ENCODE assay signal across 8 mouse cellular contexts in genomic region chr5:142819385-142820275, GRCm38 (mm10). TPM values are rescaled to one million over a fixed set of nuclear protein-coding genes. Genes with fewer than 3 reads are reported as not detected.
DNase-seq lines count a peak whose midpoint lies in the region; ATAC-seq and TF ChIP-seq lines count a peak whose summit lies in the region.

No protein-coding gene starts in this region.

- peak; percentile 36 for ATAC-seq in forebrain, embryonic 14.5 days
- ATAC-seq in liver, embryonic 16.5 days (ENCODE audit: low read depth): no peak
- no peak for ATAC-seq in activated CD4-positive, CD25-positive, alpha-beta regulatory T cell, adult 4 months

- TF ChIP-seq EP300 in ES-Bruce4 (IDR thresholded peaks at IDR 0.05; ENCODE audit: insufficient read depth, low read depth, low read length): no peak

- TF ChIP-seq POLR2A in ES-Bruce4 (IDR thresholded peaks at IDR 0.05; ENCODE audit: insufficient read depth, low read length): no peak
- TF ChIP-seq POLR2A in bone marrow macrophage, adult 2 months (IDR thresholded peaks at IDR 0.05; ENCODE audit: borderline replicate concordance, low read depth, low read length): no peak

- H3K4me3 ChIP-seq in ES-Bruce4 (ENCODE audit: low read depth, low read length): peak overlapping the region; percentile 69
- peak overlapping the region; percentile 85 for H3K4me3 ChIP-seq in bone marrow macrophage, adult 2 months (ENCODE audit: insufficient read depth, low read length)
- H3K4me3 ChIP-seq in forebrain, embryonic 14.5 days (ENCODE audit: low read depth, low read length): peak overlapping the region; percentile 62
- peak overlapping the region; percentile 66 for H3K4me3 ChIP-seq in liver, embryonic 16.5 days (ENCODE audit: low read depth, low read length)

- intact Hi-C loops in heart, postnatal 14 days (cut with DNase I): loop anchor here (2.0 to 5.0 kb wide), 2 partner anchors 21 to 52 kb away; no protein-coding TSS in a partner anchor

- peak overlapping the region; percentile 73 for H3K9ac ChIP-seq in ES-Bruce4 (ENCODE audit: low read depth, poor library complexity, severe bottlenecking)
- H3K9ac ChIP-seq in forebrain, embryonic 14.5 days (ENCODE audit: low read length): peak overlapping the region; percentile 99
- peak overlapping the region; percentile 63 for H3K9ac ChIP-seq in liver, embryonic 16.5 days (ENCODE audit: low read depth, low read length)

- no peaks in the 10 kb centered on the region for H3K36me3 ChIP-seq in ES-Bruce4 (ENCODE audit: control insufficient read depth, insufficient read depth, low read length, poor library complexity, severe bottlenecking)
- peaks cover 5% of the 10 kb centered on the region for H3K36me3 ChIP-seq in forebrain, embryonic 14.5 days (ENCODE audit: control insufficient read depth, insufficient read depth, low read length)
- no peaks in the 10 kb centered on the region for H3K36me3 ChIP-seq in liver, embryonic 16.5 days (ENCODE audit: control insufficient read depth, insufficient read depth)

- H3K4me1 ChIP-seq in ES-Bruce4 (ENCODE audit: control insufficient read depth, insufficient read depth, low read length): no peaks in the 10 kb centered on the region
- peaks cover 10% of the 10 kb centered on the region for H3K4me1 ChIP-seq in bone marrow macrophage, adult 2 months (ENCODE audit: control insufficient read depth, insufficient read depth, low read length)
- peaks cover 15% of the 10 kb centered on the region for H3K4me1 ChIP-seq in forebrain, embryonic 14.5 days (ENCODE audit: control insufficient read depth, insufficient read depth, low read length)
- H3K4me1 ChIP-seq in liver, embryonic 16.5 days (ENCODE audit: control insufficient read depth, low read depth, low read length): peaks cover 12% of the 10 kb centered on the region

- DNase-seq in forebrain, embryonic 14.5 days (ENCODE audit: low spot score): peak; percentile 95
- peak; percentile 67 to 73 for DNase-seq in heart, postnatal 14 days
- peak; percentile 75 to 84 for DNase-seq in kidney, postnatal 4 days
- DNase-seq in ovary, adult 18-20 months (ENCODE audit: low spot score): peak; percentile 72

- peak overlapping the region; percentile 96 for H3K4me2 ChIP-seq in forebrain, embryonic 14.5 days (ENCODE audit: low read length)
- peak overlapping the region; percentile 68 for H3K4me2 ChIP-seq in liver, embryonic 16.5 days (ENCODE audit: low read depth, low read length)

- under 1% methylated on average over 33 of the region's 36 CpGs for WGBS in forebrain, embryonic 14.5 days
- WGBS in liver, embryonic 16.5 days (ENCODE audit: insufficient replicate concordance): 1% methylated on average over 36 of the region's 36 CpGs

- H3K9me3 ChIP-seq in ES-Bruce4 (replicated peaks; ENCODE audit: control insufficient read depth, insufficient read depth, low read length, poor library complexity, severe bottlenecking): no peaks in the 10 kb centered on the region
- H3K9me3 ChIP-seq in forebrain, embryonic 14.5 days (replicated peaks; ENCODE audit: control insufficient read depth, low read length): no peaks in the 10 kb centered on the region
- no peaks in the 10 kb centered on the region for H3K9me3 ChIP-seq in liver, embryonic 16.5 days (replicated peaks; ENCODE audit: control insufficient read depth, low read length)

- TF ChIP-seq CTCF in ES-Bruce4 (IDR thresholded peaks at IDR 0.05; ENCODE audit: low read depth, low read length): no peak
- no peak for TF ChIP-seq CTCF in bone marrow macrophage, adult 2 months (IDR thresholded peaks at IDR 0.05; ENCODE audit: low read depth, low read length)

- no peak overlapping the region for H3K27ac ChIP-seq in ES-Bruce4 (ENCODE audit: insufficient read depth, low read length)
- peak overlapping the region; percentile 100 for H3K27ac ChIP-seq in bone marrow macrophage, adult 2 months (ENCODE audit: insufficient read depth, low read depth, low read length)
- H3K27ac ChIP-seq in forebrain, embryonic 14.5 days (ENCODE audit: low read depth, low read length): peak overlapping the region; percentile 100
- peak overlapping the region; percentile 91 for H3K27ac ChIP-seq in liver, embryonic 16.5 days (ENCODE audit: low read length)

- peaks cover 21% of the 10 kb centered on the region for H3K27me3 ChIP-seq in ES-Bruce4 (ENCODE audit: control insufficient read depth, insufficient read depth, low read length, poor library complexity, severe bottlenecking)
- H3K27me3 ChIP-seq in forebrain, embryonic 14.5 days (replicated peaks; ENCODE audit: control insufficient read depth, insufficient read depth, low read length): no peaks in the 10 kb centered on the region
- peaks cover 100% of the 10 kb centered on the region for H3K27me3 ChIP-seq in liver, embryonic 16.5 days (ENCODE audit: control insufficient read depth, insufficient read depth, low read depth, low read length)

RNA-seq across cellular contexts. Expression of gene Tnrc18, which starts 2.2 kb away (rescaled TPM):
- polyA plus RNA-seq in ES-Bruce4 (2011; ENCODE audit: insufficient read depth, insufficient read length, low read depth, missing spikeins): 13.9 and 20.2 TPM in 2 replicates
- polyA plus RNA-seq in bone marrow macrophage, adult 2 months (2012; ENCODE audit: insufficient read depth, insufficient read length, missing spikeins): 57.3 and 64.5 TPM in 2 replicates
- polyA plus RNA-seq in forebrain, embryonic 14.5 days (2014; fragmentation: Nextera tagmentation; extraction: Ambion mirVana): 27.5 and 36.6 TPM in 2 replicates
- 10 to 100 TPM; 75.6 to 83.8 TPM for total RNA-seq in heart, postnatal 14 days (2021)
- 2.6 and 3.4 TPM in 2 replicates for polyA plus RNA-seq in liver, embryonic 16.5 days (2015; fragmentation: Nextera tagmentation; extraction: Ambion mirVana)
- 1 to 10 TPM; 4.1 to 4.3 TPM for polyA plus RNA-seq in activated CD4-positive, CD25-positive, alpha-beta regulatory T cell, adult 4 months (2017; shearing (Covaris generic))
